Mouse (Mus musculus) thymus, postnatal 36 days (tissue): ENCODE results near the gene Sgms1.

ENCODE experiments used
- DNase-seq, 2 experiments: peaks; one replicate each; pipeline ENCODE4 v3.0.0; 2022; ENCODE audit warnings: mixed read lengths in 2 of 2

Sgms1 gene

DNA sequence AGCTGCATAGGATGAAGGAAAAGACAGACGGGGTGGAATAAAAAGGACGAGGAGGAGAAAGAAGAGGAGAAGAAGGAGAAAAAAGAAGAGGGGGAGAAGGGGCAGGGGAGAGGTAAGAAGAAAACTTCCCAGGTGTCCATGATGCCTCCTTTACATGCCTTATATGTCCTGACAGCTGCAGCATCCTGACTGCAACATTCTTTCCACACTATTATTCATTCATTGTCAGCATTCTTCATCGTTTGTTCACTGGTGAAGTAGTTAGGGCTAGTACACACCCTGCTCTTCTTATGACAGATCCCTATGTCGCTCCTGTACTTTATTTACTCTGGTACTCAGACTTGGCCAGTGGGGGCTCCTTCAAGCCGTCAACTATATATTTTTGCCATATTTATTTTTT, 98.4 kb downstream of the Sgms1 start:
- no peak for DNase-seq

DNA sequence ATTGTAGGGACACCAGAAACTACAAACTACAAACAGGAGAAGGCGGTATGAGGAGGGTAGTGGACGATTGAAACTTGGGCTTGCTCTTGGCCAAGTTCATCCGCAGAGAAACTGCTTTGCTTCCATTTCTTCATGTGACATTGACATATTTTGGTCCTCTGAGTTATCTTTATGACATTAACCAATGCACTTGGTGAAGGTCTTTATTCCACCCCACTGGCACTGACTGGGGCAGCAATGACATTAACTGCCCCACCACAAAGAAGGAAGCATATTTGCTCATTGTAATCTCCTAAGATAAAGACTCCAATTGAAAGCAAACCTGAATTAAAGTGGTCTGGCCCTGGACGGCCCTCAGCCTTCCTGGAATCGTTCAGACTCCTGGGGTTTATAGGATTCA, 100.6 kb downstream of the Sgms1 start:
- DNase-seq = no peak

DNA sequence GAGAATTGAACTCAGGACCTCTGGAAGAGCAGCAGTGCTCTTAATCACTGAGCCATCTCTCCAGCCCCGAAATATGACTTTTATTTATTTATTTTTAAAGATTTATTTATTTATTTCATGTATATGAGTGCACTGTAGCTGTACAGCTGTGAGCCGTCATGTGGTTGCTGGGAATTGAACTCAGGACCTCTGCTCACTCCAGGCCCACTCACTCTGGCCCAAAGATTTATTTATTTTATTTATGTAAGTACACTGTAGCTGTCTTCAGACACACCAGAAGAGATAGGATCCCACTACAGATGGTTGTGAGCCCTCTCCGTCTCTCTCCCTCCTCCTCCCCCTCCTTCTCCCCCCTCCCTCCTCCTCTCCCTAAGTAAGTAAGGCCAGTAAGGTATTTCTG, 101.7 kb downstream of the Sgms1 start:
- no peak for DNase-seq

DNA sequence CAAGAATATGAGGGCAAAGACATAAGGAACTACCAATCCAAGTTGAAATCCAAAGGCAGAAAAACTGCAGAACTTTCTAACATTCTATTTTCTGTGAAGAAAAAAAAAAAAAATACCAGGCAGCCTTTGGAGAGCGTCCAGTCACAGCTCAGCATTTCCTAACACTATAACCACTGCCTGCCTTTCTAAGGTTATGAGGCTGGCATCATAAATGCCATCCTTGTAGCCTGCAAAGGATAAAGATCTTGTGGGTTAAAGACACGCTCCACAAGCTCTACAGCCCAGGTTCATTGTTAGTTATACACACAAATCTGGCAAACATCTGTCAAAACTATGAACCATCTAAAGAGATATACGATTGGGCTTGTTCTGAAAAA, 104.1 kb downstream of the Sgms1 start:
- no peak for DNase-seq

DNA sequence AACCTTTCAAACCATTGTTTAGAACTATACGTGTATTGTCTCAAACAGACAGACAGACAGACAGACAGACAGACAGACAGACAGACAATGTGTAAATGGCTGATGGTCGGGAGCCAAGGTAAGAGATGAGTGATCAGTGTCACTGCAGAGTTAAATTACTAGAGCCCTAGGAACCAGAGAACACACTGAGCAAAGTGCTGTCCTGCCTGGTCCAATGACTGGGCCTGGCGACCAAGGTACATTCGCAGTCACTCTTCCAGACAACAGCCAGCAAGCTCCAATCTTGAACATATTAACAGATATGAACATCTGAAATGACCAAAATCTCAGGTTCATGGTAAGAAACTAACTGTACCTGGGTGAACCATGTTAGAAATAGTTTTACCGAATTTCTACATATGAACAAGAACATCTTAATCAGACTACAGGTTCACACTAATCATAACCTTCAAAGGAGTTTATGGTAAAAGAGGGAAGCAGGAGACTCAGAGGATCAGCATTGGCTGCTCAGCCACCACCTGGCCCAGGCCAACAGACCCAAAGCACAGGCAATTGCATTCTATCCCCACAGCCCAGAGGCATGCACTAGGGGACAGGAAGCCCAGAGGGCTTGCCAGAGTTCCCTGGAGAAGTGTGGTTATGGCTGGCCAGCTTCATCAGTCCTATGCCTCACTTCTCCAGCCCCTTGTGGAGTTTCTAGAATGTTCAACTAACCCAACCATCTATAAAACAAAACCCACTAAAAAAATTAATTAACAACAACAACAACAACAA, 104.6 kb downstream of the Sgms1 start:
- DNase-seq = no peak

DNA sequence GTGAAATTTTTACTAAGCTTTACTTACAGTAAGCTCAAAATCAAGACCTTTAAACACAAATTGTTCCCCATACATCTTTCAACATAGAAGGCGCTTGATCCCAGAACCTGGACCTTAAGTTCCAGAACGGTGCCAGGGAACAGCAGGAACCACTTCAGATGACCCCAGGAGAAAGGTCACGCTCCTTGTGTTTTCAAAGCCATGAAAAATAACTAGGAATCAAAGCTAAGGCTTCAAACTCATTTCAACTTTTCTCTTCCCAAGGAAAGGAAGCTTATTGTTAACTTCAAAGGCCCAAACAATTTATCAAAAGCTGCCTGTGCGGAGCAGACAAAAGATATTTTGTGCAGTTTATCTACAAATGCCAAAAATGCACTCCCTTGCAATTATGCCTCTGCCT, 107.6 kb downstream of the Sgms1 start:
- no peak for DNase-seq

DNA sequence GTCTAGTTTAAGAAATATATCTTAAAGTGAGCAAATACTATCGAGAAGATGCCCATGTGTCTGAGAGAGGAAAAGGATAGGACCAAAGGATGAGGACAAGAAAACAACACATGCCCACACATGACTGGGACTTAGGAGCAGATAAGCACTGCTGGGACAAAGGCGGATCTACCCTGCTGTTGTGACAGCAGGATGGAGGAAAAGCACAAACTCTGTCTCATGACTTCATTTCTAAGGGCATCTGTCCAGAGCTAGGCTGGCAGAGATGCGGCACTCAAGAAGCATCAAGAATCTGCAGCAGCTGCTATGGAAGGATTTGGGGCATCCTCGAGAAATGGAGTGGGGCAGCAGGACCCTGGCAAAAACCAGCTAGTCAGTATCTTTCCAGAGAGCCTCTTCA, 109.1 kb downstream of the Sgms1 start:
- DNase-seq = no peak

DNA sequence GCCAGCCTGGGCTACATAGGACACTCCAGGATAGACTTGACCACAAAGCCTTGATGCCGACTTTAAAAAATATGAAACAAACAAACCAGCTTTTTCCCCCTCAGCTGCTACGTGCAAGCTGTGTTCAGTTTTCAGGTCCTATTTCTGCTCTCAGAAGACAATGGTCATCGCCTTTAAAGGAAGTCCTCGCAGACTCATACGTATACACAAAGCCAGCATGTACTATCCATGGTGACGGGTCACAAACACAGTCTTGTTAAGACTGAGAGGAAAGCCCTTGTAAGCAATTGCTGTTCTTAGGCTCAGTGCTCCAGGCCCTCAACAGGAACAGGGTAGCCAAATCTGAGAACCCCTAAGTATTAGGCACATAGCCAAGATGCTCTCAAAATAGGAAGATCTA, 110.1 kb downstream of the Sgms1 start:
- DNase-seq = no peak

DNA sequence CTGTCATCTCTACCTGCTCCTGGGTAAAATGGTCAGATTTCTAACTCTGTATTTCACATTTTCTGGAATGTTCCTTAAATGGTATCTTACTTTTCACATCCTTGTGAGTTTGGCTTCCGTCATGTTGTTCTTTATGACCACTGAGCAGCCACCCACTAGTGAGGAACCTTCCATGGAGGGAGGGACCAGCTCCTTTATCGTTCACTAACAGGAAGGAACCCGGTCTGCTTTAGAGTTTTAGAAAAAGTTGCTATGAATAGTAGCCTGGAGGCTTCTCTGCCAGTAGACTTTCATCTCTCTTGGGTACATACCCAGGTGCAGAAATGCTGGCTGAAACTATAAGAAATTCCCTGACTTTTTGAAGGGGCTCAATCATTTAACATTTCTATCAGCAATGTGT, 111.6 kb downstream of the Sgms1 start:
- no peak for DNase-seq

DNA sequence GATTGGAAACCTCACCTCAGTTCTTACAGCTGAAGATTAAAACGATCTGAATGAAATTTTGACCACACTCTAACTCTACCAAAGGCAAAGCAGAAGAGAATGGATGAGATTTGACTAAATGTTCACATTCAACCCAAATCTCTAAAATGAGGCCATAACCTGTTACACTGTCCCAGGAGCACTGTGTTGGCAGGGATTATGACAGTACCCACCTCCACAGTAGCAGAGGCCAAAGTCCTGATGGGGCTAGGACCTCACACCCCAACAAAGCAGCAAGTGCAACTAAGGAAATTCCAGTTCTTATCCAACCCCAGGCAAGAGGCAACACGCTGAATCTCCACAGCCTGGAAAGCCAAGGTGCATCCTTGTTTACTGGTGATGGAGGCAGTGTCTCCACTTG, 112.2 kb downstream of the Sgms1 start:
- no peak for DNase-seq

DNA sequence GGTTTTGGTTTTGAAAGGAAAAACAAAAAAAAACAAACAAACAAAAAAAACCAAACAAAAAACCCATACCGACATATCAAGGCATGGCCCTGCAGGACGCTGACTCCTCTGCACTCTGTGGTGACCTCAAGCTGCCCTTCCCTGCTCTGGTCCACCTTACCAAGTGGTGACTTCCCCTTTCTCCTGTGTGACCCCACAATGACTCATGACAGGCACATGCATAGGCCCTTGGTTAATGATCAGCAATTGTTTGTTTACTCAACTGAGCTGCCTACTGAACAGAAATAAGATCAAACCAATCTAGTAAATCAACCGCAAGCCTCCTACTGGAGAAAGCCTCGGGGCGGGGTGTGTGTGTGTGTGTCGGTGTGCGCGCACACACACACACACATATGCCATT, 112.7 kb downstream of the Sgms1 start:
- no peak for DNase-seq

DNA sequence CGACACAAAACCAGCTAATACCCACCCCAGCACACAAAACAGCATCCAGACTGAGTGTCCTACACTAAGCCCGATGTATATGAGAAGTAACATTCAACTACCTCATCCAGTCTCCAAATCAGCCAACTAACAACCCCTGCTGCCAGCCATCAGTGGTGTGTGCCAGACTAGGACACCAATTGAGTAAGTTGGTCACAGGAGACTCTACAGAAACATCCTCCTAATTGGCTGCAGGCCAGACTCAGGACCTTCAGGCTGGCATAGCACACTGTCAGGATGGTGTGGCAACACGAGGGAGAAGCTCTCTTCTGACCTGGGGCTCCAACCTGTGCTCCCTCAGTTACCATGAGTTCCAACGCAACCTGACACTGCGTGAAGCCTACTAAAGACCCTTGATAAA, 113.3 kb downstream of the Sgms1 start:
- no peak for DNase-seq

DNA sequence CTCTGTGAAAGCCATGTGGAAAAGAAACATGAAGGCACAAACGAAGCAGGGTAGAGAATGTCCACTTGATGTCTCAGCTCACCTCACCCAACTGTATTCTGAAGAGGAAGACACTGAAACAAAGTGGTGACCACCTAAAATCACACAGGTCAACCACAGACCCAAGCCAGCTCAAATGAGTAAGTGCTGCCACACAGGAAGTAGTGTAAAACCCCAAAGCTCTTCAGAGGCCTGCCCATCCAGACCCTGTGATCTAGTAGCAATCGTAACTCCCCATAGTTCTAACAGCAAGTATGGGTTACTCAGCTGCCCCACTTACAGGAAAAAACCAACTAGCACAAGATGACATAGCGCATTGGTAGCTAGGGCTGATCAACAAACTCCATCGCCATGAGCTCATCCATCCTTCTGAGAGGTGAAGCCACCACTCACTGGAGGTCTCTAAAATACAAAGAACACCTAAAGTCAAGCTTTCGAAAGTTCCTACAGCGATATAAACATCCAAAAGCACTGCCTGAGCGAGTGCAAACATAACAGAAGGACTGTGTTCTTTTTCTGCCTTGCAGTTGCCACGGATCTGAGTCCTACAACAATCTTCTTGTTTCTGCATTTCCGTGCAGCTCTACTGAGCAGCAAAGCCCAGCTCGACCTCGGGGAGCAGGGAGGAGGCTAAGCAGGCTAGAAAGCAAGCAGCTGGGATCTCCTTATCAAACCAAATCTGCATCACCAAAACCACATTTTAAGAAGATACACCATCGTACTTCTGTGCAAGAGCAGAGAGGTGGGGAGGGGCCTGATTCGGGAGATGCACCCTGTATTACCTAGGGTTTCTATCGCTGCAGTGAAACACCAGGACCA, 114.2 kb downstream of the Sgms1 start:
- peak; percentile 73 to 86 for DNase-seq

DNA sequence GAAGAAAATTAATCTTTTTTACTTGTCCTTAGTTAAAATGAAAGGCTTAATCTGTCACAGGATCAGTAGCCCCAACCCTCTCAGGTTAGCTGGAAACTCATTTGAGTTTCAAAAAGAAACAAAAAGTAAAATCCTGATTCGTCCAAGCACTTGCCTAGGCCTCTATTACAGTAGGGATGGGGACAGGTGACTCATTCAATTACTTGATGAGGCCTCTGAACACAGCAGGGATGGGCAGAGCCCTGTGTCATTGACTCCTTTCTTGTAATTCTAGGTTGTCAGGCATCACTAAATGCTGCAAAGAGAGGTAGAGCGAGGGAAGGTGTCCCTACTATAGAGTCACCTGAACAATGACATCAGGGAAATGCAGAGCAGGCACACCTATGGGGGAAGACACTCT, 115.4 kb downstream of the Sgms1 start:
- DNase-seq = no peak

DNA sequence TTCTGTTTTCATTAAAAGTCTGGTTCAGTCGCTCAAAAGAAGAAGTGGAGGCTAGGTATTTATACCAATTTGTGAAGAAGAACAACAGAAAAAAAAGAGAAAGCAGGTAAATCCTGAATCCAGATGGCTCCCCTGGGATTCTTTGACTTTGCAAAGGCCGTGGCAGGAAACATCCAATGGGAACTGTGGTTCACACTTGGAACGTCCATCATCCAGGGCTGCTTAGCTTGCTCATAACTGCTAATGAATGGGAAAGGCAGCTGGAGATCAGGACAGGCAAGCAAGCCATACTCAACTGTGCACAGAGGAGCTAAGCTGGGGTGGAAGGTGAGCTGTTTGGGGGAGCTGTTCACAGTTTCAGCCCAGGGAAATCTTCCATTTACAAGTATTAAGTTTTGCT, 115.8 kb downstream of the Sgms1 start:
- DNase-seq = no peak

DNA sequence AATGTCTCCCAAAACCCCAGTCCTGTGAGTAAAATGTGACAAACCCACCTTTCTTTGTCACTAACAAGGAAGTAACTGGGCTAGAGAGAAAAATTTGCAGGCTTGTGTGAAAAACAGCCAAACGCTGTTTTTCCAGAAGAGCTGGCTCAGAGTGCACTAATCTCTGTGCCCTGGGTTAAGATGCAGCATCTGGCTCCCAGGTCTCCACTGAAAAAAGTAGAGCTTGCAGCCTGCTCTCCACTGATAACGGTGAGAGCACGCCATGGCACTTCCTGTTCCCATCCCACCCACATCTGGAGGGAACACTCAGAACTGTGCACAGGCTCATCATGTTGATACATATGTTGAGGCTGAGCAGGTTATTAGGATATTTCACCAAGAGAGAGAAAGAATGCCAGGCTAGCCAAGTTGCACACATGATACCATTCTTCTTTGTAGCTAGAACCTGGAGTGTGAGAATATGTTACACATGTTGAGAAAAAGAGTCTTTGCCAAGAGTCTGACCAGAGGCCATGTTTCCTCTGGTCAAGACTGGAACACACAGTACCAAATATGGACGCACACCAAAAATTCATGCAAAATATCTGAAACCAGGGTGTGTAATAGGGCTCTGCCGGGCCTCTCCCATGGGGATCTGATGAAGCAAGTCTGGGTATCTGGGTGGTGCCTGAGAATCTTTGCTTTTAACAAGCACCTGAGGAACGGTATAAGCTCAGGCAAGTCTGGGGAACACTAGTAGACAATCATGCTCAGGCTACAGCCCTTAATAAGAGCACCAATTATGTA, 116.8 kb downstream of the Sgms1 start:
- no peak for DNase-seq

DNA sequence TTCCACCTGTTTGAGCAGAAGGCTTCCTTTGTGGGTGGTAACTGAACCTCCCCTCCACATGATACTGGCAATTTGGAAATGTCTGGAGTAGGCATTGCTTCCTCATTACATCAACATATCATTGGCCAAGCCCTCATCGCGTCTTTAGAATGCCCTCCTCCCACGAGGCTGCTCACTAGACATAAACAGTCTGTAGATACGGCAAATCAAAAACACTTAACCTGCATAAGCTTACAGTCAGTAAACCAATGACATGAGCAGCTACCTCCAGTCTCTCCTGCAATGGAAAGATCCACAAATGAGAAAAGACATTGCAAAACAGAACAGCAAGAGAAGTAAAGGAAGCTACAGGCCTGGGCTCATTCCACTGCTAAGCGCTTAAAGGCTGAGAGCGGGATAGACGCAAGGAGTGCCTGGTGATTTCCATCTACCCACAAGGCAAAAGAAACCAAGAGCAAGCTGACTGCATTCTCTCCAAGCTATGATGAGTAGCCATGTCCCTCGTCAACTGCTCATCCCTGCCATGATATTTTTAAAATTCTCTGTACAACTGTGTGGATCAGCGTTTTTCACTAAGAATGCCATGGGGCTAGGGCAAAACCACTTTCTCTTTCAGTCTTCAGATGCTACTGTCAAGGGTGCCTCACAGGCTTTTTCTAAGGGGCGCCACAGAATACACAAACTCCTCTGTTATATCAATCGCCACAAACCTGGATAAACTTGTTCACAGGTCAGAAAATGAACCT, 117.9 kb downstream of the Sgms1 start:
- DNase-seq = no peak

DNA sequence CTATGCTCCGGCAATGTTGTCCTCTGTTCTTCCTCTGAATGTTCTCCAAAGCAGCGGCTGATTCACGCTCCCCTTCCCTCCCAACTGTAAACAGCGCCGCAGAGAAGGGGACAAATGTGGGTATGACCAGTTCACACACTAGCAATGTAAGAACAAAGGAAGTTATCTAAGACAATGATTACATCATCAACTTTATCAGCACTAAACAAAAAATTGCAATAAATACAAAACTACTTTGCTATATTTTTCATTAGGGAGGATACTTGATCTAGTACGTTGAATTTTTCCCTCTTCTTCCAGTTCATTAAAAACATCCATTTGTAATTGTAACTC, 119.7 kb downstream of the Sgms1 start:
- no peak for DNase-seq

DNA sequence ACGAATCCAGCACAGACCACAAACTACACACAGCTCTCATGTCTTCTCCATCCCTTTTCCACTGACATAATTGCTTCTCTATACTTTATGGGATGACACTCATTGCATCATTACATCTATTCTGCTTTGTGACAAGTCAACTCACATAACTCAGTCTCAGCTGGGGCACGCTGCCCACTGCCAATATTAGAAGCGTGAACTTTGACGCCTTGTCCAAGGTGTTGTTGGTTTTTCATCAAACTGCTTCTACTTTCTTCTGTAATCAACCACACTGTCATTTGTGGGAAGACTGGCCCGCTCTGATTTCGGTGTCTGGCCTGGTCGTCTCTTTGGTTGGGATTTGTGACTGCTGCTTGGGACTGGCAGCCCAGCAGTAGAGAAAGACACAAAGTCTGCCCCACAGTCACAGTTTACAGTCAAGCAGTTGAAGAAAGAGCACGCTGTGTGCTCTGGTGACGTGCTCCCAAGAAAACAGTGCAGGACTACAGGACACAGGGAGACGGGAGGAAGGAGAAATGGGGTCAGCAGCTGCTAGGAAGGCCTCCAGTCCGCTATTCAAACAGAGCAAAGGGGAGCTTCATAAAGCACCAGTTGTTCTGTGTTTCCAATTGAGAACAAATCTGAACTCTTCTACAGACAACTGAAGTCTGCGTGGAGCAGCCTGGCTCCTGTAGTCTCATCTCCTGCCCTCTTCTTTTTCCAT, 120.2 kb downstream of the Sgms1 start:
- no peak for DNase-seq

DNA sequence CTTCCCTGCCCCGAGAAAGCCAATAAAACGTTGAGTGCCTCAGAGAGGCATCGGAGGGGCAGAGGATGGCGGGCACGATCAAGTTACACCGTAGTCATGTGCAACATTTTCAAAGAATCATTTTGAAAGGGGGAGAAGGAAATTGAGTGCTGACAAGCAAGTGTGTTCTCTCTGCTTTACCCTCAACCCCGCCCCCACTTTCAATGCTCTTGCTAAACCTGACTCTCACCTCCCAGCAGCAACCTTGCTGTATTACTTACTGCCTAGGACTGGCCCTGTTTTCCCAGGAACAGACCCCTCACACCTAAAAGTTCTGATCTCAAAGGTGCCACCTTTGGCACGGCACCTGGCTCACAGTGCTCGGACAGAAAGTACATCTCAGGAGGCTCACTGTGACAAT, 121.0 kb downstream of the Sgms1 start:
- DNase-seq = peak; percentile 32 to 52

DNA sequence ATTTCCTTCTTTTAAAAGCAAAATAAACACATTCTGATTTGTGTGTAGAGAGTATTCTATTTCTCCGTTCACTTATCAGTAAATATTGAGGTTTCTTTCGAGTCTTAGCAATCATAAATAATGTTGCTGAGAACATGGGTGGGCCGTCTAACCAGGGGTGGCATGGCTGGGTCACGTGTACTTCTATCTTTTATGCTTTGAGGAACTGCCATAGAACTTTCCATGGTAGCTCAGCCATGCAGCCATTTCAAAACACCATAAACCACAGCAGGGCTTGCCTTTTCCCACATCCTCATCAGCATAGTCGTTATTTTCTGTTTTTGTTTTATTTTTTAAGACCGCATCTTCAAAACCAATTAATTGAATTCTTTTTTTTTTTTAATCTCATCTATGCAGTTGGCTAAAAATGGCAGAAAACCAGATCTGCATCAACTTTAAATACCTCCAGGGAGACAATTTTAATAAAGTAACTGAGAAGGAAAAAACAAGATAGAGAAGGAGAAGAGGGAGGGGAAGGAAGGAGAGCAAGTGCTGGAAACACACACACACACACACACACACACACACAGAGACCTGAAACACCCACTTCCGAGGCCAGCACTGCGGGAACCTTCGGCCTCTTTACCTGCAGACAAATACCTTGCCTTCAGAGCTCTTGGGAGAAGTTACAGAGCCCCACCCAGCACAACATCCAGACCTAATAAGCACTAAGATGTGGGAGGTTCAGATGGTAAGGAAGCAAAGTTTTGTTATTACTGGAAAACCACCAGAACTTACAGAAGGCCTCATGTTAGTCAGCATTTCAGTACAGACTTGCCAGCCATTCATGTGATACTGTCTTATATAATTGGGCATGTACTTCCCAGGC, 122.9 kb downstream of the Sgms1 start:
- peak; percentile 51 to 55 for DNase-seq
